Mouse (Mus musculus): ENCODE results near the gene Iqcb1. TPM values are rescaled to one million over a fixed set of nuclear protein-coding genes. Genes with fewer than 3 reads are reported as not detected.

Gene Iqcb1
- polyA plus RNA-seq, 1 experiment from 2014 or later, result 73.6 TPM

DNA sequence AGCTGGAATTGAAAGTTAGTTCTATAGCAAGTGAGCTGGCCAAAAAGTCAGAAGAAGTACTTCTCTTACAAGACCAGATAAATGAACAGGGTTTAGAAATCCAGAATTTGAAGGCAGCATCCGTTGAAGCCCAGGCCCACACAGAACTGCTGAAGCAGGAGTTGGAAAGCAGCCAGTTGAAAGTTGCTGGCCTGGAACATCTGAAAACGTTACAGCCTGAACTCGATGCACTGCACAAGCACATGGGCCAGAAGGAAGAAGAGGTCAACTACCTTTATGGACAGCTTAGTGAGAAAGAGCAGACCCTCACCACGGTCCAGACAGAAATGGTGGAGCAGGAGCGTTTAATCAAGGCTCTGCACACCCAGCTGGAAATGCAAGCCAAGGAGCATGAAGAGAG, 86.0 kb downstream of the Iqcb1 start:
- DNase-seq (ENCODE audit: low spot score, missing footprints), result no peak
- Histone ChIP-seq H3K4me2 (no peak overlapping the region), H3K9ac (ENCODE audit: low read length) (no peak overlapping the region), H3K27me3 (ENCODE audit: control insufficient read depth, insufficient read depth, low read length) (no peaks in the 10 kb centered on the region), H3K36me3 (ENCODE audit: control insufficient read depth, insufficient read depth, low read length) (peaks cover 14% of the 10 kb centered on the region; the same call in 1 of the 2 replicates), H3K27ac (ENCODE audit: low read depth, low read length) (no peak overlapping the region), H3K4me1 (ENCODE audit: control insufficient read depth, insufficient read depth, low read length) (no peaks in the 10 kb centered on the region), H3K9me3 (ENCODE audit: control insufficient read depth, low read length) (no peaks in the 10 kb centered on the region), H3K4me3 (ENCODE audit: low read depth, low read length) (no peak overlapping the region)
- WGBS, result 94% methylated on average over 5 of the region's 5 CpGs
- no peak for ATAC-seq (ENCODE audit: low FRiP score)

DNA sequence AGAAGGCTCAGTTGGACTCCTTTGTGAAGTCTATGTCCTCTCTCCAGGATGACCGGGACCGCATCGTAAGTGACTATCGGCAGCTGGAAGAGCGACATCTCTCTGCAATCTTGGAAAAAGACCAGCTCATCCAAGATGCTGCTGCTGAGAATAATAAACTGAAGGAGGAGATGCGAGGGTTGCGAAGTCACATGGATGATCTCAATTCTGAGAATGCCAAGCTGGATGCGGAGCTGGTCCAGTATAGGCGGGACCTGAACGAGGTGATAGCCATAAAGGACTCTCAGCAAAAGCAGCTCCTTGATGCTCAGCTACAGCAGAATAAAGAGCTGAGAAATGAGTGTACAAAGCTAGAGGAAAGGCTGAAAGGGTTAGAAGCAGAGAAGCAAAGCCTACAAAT, 90.3 kb downstream of the Iqcb1 start:
- peaks cover 20% of the 10 kb centered on the region; the same call in 1 of the 2 replicates for H3K36me3 ChIP-seq (ENCODE audit: control insufficient read depth, insufficient read depth, low read length)
- H3K4me1 ChIP-seq (ENCODE audit: control insufficient read depth, insufficient read depth, low read length), result no peaks in the 10 kb centered on the region

DNA sequence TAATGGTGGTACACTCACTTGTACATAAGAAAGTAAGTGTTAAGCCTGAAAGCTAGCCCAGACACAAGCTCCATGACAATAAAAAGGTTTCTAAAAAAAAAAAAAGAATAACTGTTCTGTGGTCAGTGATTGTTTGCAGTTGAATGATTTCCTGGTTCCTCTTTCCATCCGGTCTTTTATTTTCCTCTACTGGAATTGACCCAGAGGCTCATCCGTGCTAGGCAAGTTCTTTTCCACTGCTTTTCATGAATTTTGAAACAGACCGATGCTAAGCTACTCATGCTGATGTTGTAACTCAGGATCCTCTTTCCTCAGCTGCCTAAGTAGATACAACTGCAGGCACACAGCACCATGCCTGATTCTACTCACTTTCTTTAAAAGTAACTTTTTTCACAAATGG, 92.2 kb downstream of the Iqcb1 start:
- Histone ChIP-seq H3K4me1 (ENCODE audit: control insufficient read depth, insufficient read depth, low read length) (no peaks in the 10 kb centered on the region), H3K9ac (ENCODE audit: low read length) (no peak overlapping the region), H3K27me3 (ENCODE audit: control insufficient read depth, insufficient read depth, low read length) (no peaks in the 10 kb centered on the region), H3K9me3 (ENCODE audit: control insufficient read depth, low read length) (no peaks in the 10 kb centered on the region), H3K4me3 (ENCODE audit: low read depth, low read length) (no peak overlapping the region), H3K27ac (ENCODE audit: low read depth, low read length) (no peak overlapping the region), H3K4me2 (no peak overlapping the region), H3K36me3 (ENCODE audit: control insufficient read depth, insufficient read depth, low read length) (peaks cover 14% of the 10 kb centered on the region; the same call in 1 of the 2 replicates)
- no peak for ATAC-seq (ENCODE audit: low FRiP score)
- WGBS, result 86% methylated on average over 3 of the region's 3 CpGs
- DNase-seq (ENCODE audit: low spot score, missing footprints), result no peak

More for the DNA sequence above, 90.3 kb downstream of the Iqcb1 start:
- H3K27me3 ChIP-seq (ENCODE audit: control insufficient read depth, insufficient read depth, low read length), result no peaks in the 10 kb centered on the region
- ATAC-seq (ENCODE audit: low FRiP score) (no peak), DNase-seq (ENCODE audit: low spot score, missing footprints) (no peak)
- H3K4me2 ChIP-seq, result no peak overlapping the region
- H3K4me3 ChIP-seq (ENCODE audit: low read depth, low read length), result no peak overlapping the region
- no peak overlapping the region for H3K9ac ChIP-seq (ENCODE audit: low read length)
- WGBS, result 95% methylated on average over 10 of the region's 10 CpGs
- H3K9me3 ChIP-seq (ENCODE audit: control insufficient read depth, low read length), result no peaks in the 10 kb centered on the region
- H3K27ac ChIP-seq (ENCODE audit: low read depth, low read length), result no peak overlapping the region

DNA sequence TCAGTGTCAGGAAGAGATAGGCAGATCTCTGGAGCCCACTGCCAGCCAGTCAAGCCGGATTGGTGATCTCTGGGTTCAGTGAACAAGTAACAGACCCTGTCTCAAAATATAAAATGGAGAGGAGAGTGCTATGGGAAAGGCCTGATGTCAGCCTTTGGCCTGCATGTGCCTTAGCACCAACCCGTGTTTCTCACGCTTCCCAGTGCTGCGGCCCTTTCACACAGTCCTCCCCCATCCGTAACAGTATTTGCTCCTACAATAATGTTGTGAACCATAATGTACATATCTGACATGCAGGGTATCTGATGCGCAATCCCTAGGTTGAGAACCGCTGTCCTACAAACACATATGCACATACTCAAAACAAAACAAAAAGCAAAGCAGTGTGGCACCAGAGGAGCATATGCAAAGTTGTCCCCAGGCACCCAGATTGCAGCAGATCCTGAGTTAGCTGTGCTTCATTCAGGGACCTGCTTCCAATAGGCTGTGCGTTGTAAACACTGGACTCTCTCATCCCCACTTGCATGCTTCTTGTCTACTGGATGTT, 93.0 kb downstream of the Iqcb1 start:
- Histone ChIP-seq H3K27me3 (ENCODE audit: control insufficient read depth, insufficient read depth, low read length) (no peaks in the 10 kb centered on the region), H3K27ac (ENCODE audit: low read depth, low read length) (no peak overlapping the region), H3K9ac (ENCODE audit: low read length) (no peak overlapping the region), H3K4me1 (ENCODE audit: control insufficient read depth, insufficient read depth, low read length) (no peaks in the 10 kb centered on the region), H3K4me2 (no peak overlapping the region), H3K36me3 (ENCODE audit: control insufficient read depth, insufficient read depth, low read length) (peaks cover 10% of the 10 kb centered on the region; the same call in 1 of the 2 replicates), H3K9me3 (ENCODE audit: control insufficient read depth, low read length) (no peaks in the 10 kb centered on the region), H3K4me3 (ENCODE audit: low read depth, low read length) (no peak overlapping the region)
- DNase-seq (ENCODE audit: low spot score, missing footprints) (no peak), ATAC-seq (ENCODE audit: low FRiP score) (no peak)
- 89% methylated on average over 8 of the region's 8 CpGs for whole genome bisulfite sequencing

DNA sequence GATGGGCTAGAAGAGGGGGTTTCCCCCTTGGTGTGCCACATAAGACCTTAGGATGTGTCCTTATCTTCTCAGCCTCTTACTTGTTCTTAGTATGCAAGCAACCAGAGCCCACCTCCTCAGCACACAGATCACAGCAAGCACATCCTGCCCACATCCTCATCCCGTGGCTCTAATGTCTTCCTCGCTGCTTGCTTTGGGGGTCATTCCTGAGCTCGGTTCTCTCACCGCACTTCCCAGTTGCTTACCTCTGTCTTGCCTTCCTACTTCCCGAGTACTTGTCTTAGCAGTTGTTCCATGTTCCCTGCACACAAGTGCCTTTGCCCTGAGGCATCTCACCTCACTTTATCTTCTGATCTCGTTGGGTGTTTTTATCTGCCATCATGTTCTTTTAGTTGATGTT, 93.8 kb downstream of the Iqcb1 start:
- Histone ChIP-seq H3K4me2 (no peak overlapping the region), H3K4me1 (ENCODE audit: control insufficient read depth, insufficient read depth, low read length) (no peaks in the 10 kb centered on the region), H3K36me3 (ENCODE audit: control insufficient read depth, insufficient read depth, low read length) (peaks cover 13% of the 10 kb centered on the region; the same call in 1 of the 2 replicates), H3K9ac (ENCODE audit: low read length) (no peak overlapping the region), H3K27ac (ENCODE audit: low read depth, low read length) (no peak overlapping the region), H3K27me3 (ENCODE audit: control insufficient read depth, insufficient read depth, low read length) (no peaks in the 10 kb centered on the region), H3K9me3 (ENCODE audit: control insufficient read depth, low read length) (no peaks in the 10 kb centered on the region), H3K4me3 (ENCODE audit: low read depth, low read length) (no peak overlapping the region)
- WGBS, result 88% methylated on average over 6 of the region's 6 CpGs
- ATAC-seq (ENCODE audit: low FRiP score) (no peak), DNase-seq (ENCODE audit: low spot score, missing footprints) (no peak)

Small RNAs within 50 kb of the gene (microRNA-seq; reads per million reads assigned to microRNA genes)
- not detected for gene Gm22617

Other genes with a start within 250 kb of the Iqcb1 start
- 1.6 and 2.3 TPM in 2 replicates for gene Cd86, start 162.3 kb upstream of the Iqcb1 start, polyA plus RNA-seq (2014; fragmentation: Nextera tagmentation; extraction: Ambion mirVana)
- gene Ildr1, start 134.4 kb upstream of the Iqcb1 start, polyA plus RNA-seq (2014; fragmentation: Nextera tagmentation; extraction: Ambion mirVana), result 0.05 TPM in 1 of 2 replicates, not detected in the other
- 1.5 and 1.7 TPM in 2 replicates for gene Slc15a2, start 43.4 kb upstream of the Iqcb1 start, polyA plus RNA-seq (2014; fragmentation: Nextera tagmentation; extraction: Ambion mirVana)
- gene Eaf2, start 46.6 kb downstream of the Iqcb1 start, polyA plus RNA-seq (2014; fragmentation: Nextera tagmentation; extraction: Ambion mirVana), result 0.86 and 1.9 TPM in 2 replicates
- gene Golgb1, start 46.8 kb downstream of the Iqcb1 start, polyA plus RNA-seq (2014; fragmentation: Nextera tagmentation; extraction: Ambion mirVana), result 78.4 and 84.6 TPM in 2 replicates
- 1.1 TPM in 2 replicates for gene Hcls1, start 106.6 kb downstream of the Iqcb1 start, polyA plus RNA-seq (2014; fragmentation: Nextera tagmentation; extraction: Ambion mirVana)
- 0.03 TPM in 1 of 2 replicates, not detected in the other for gene Fbxo40, start 162.1 kb downstream of the Iqcb1 start, polyA plus RNA-seq (2014; fragmentation: Nextera tagmentation; extraction: Ambion mirVana)
- gene Polq, start 183.4 kb downstream of the Iqcb1 start, polyA plus RNA-seq (2014; fragmentation: Nextera tagmentation; extraction: Ambion mirVana), result 11.0 and 11.7 TPM in 2 replicates

Measured in midbrain, embryonic 11.5 days (tissue).